8 mouse cellular contexts compared by ENCODE assay signal in genomic region chr10:62664963-62665590, GRCm38 (mm10). TPM values are rescaled to one million over a fixed set of nuclear protein-coding genes. Genes with fewer than 3 reads are reported as not detected.
DNase-seq lines count a peak whose midpoint lies in the region; ATAC-seq lines count a peak whose summit lies in the region.

No protein-coding gene starts in this region.

- H3K27me3 ChIP-seq in intestine, embryonic 15.5 days (replicated peaks), result no peaks in the 10 kb centered on the region
- H3K27me3 ChIP-seq in liver, embryonic 16.5 days (ENCODE audit: control insufficient read depth, insufficient read depth, low read depth, low read length), result no peaks in the 10 kb centered on the region; the same call in none of the 2 replicates
- no peaks in the 10 kb centered on the region for H3K27me3 ChIP-seq in stomach, embryonic 16.5 days (ENCODE audit: control insufficient read depth, insufficient read depth, low read length)
- no peaks in the 10 kb centered on the region for H3K27me3 ChIP-seq in forebrain, embryonic 15.5 days

- no peaks in the 10 kb centered on the region for H3K9me3 ChIP-seq in intestine, embryonic 15.5 days
- no peaks in the 10 kb centered on the region for H3K9me3 ChIP-seq in liver, embryonic 16.5 days (replicated peaks; ENCODE audit: control insufficient read depth, low read length)
- no peaks in the 10 kb centered on the region for H3K9me3 ChIP-seq in stomach, embryonic 16.5 days (replicated peaks; ENCODE audit: control insufficient read depth, low read length)
- no peaks in the 10 kb centered on the region for H3K9me3 ChIP-seq in forebrain, embryonic 15.5 days

- peak overlapping the region; percentile 46 for H3K4me2 ChIP-seq in intestine, embryonic 15.5 days (replicated peaks)
- peak overlapping the region; percentile 48 for H3K4me2 ChIP-seq in liver, embryonic 16.5 days (ENCODE audit: low read depth, low read length)
- H3K4me2 ChIP-seq in stomach, embryonic 16.5 days (ENCODE audit: low read depth, low read length), result peak overlapping the region; percentile 40
- no peak overlapping the region for H3K4me2 ChIP-seq in forebrain, embryonic 15.5 days (replicated peaks)

- peak overlapping the region; percentile 5; the same call in 1 of the 2 replicates for H3K4me3 ChIP-seq in intestine, embryonic 15.5 days (replicated peaks)
- H3K4me3 ChIP-seq in liver, embryonic 16.5 days (ENCODE audit: low read depth, low read length), result peak overlapping the region; percentile 28
- peak overlapping the region; percentile 27 for H3K4me3 ChIP-seq in stomach, embryonic 16.5 days (replicated peaks; ENCODE audit: low read length)
- no peak overlapping the region for H3K4me3 ChIP-seq in forebrain, embryonic 15.5 days

- WGBS in intestine, embryonic 15.5 days, result 52% methylated on average over 27 of the region's 27 CpGs
- 17% methylated on average over 27 of the region's 27 CpGs for WGBS in liver, embryonic 16.5 days (ENCODE audit: insufficient replicate concordance)
- WGBS in stomach, embryonic 16.5 days, result 49% methylated on average over 27 of the region's 27 CpGs
- 71% methylated on average over 27 of the region's 27 CpGs for WGBS in forebrain, embryonic 15.5 days

- H3K27ac ChIP-seq in intestine, embryonic 15.5 days, result 0 out of 2 replicates have a peak overlapping the region, but pooled peaks have one; percentile 1
- H3K27ac ChIP-seq in liver, embryonic 16.5 days (ENCODE audit: low read length), result no peak overlapping the region
- peak overlapping the region; percentile 38 for H3K27ac ChIP-seq in stomach, embryonic 16.5 days (ENCODE audit: low read length)
- no peak overlapping the region for H3K27ac ChIP-seq in forebrain, embryonic 15.5 days (replicated peaks)

- ATAC-seq in intestine, embryonic 15.5 days, result no peak
- ATAC-seq in liver, embryonic 16.5 days (ENCODE audit: low read depth), result no peak
- no peak for ATAC-seq in stomach, embryonic 16.5 days (ENCODE audit: insufficient read depth, low FRiP score)
- ATAC-seq in forebrain, embryonic 15.5 days (replicated peaks), result no peak

- H3K36me3 ChIP-seq in intestine, embryonic 15.5 days, result no peaks in the 10 kb centered on the region
- no peaks in the 10 kb centered on the region for H3K36me3 ChIP-seq in liver, embryonic 16.5 days (ENCODE audit: control insufficient read depth, insufficient read depth)
- H3K36me3 ChIP-seq in stomach, embryonic 16.5 days (ENCODE audit: control insufficient read depth, insufficient read depth, low read length), result no peaks in the 10 kb centered on the region
- no peaks in the 10 kb centered on the region for H3K36me3 ChIP-seq in forebrain, embryonic 15.5 days

- no peak overlapping the region for H3K9ac ChIP-seq in intestine, embryonic 15.5 days
- no peak overlapping the region for H3K9ac ChIP-seq in liver, embryonic 16.5 days (ENCODE audit: low read depth, low read length)
- no peak overlapping the region for H3K9ac ChIP-seq in stomach, embryonic 16.5 days (ENCODE audit: low read length)
- no peak overlapping the region for H3K9ac ChIP-seq in forebrain, embryonic 15.5 days (replicated peaks)

- peak; percentile 37 for DNase-seq in ovary, postnatal 14 days (ENCODE audit: low spot score)
- DNase-seq in ovary, postnatal 10 days (ENCODE audit: low spot score), result no peak
- DNase-seq in gastrocnemius, postnatal 10 days, result peak; percentile 53
- DNase-seq in cerebellum, adult 18-20 months, result no peak

- H3K4me1 ChIP-seq in intestine, embryonic 15.5 days (replicated peaks), result 0 out of 2 replicates have a peak, but pooled peaks cover 2% of the 10 kb centered on the region
- peaks cover 4% of the 10 kb centered on the region; the same call in 1 of the 2 replicates for H3K4me1 ChIP-seq in liver, embryonic 16.5 days (ENCODE audit: control insufficient read depth, low read depth, low read length)
- no peaks in the 10 kb centered on the region for H3K4me1 ChIP-seq in stomach, embryonic 16.5 days (ENCODE audit: control insufficient read depth, insufficient read depth, low read length)
- no peaks in the 10 kb centered on the region for H3K4me1 ChIP-seq in forebrain, embryonic 15.5 days

RNA-seq across cellular contexts. Expression of gene Ddx50, which starts 14.1 kb away (rescaled TPM):
- 10 to 100 TPM; 69.5 to 75.6 TPM for total RNA-seq in gastrocnemius, postnatal 10 days (2021)
- polyA plus RNA-seq in intestine, embryonic 15.5 days (2015; fragmentation: Nextera tagmentation; extraction: Ambion mirVana), result 99.8 and 112 TPM in 2 replicates
- polyA plus RNA-seq in liver, embryonic 16.5 days (2015; fragmentation: Nextera tagmentation; extraction: Ambion mirVana), result 34.4 and 35.4 TPM in 2 replicates
- 118 and 127 TPM in 2 replicates for polyA plus RNA-seq in stomach, embryonic 16.5 days (2015; fragmentation: Nextera tagmentation; extraction: Ambion mirVana)
- 107 and 108 TPM in 2 replicates for polyA plus RNA-seq in forebrain, embryonic 15.5 days (2015; fragmentation: Nextera tagmentation; extraction: Ambion mirVana)

Comparison
In these comparisons a context has a peak if more than half of its experiments do, and no peak if none do; other contexts are left out.
1. DNase-seq: peak in ovary, postnatal 14 days (single experiment) and gastrocnemius, postnatal 10 days (single experiment); none in ovary, postnatal 10 days (single experiment) and cerebellum, adult 18-20 months (0 of 2).
2. H3K27ac ChIP-seq: peak in intestine, embryonic 15.5 days (single experiment) and stomach, embryonic 16.5 days (single experiment); none in liver, embryonic 16.5 days (single experiment) and forebrain, embryonic 15.5 days (single experiment).